Mouse (Mus musculus) thymus, postnatal 4 days (tissue): ENCODE measurements around the gene Abca4.
A peak's percentile ranks its signal among the peaks of the same experiment; 100 is the strongest.
"Not testable (repeated sequence)": the region's sequence is repeated elsewhere in the genome, so short reads cannot be mapped to it uniquely, and the experiment has no call there.

Source experiments
- DNase-seq: peaks from one replicate; pipeline ENCODE4 v3.0.0; 2021

The Abca4 gene

GRCm38 (mm10) chr3:122058439-122059198 is 14.4 kb downstream of the Abca4 start:
- DNase-seq: no peak

- no peak for DNase-seq
These were observed 18.3 kb downstream of the Abca4 start for GRCm38 (mm10) chr3:122062586-122062985.

DNA sequence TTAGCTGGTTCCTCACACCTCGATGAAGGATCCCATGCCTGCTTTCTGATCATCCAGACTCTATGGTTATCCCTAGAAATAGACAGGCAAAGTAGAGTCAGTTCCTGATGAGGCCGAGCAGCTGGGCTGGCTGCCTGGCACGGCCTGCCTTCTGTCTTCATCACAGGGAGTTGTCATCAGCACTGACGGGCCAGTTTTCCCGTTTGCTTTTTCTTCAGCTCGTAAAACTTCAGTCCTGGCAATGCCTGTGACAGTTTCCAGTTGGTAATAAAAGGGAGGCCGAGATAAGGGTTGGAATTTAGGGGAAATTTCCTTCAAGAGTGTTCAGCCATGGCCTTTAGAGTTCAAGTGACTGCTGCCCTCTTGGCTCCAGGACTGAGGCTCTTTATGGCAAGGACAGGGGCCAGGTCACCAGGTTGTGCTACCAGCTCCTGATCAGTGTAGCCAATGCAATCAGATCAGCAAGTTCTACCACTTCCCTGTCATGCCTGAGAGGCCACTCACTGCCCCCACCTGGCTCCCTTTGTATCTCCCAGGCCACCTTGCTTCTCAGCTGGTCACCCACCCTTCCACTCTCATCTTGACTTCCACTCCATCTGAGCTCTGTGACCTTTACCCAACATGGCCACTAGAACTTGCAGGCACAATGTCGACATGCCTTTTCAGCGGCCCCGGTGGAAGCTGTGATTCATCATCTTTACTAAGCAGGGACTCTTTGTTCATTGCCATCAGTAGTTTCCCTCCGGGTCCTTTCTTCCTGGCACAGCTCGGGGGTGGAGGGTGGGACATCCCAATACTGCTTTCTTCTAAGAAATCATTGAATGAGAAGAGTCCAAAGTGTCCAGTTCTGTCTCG is 20.5 kb downstream of the Abca4 start:
- no peak for DNase-seq

- no peak for DNase-seq
These were observed 27.5 kb downstream of the Abca4 start for GRCm38 (mm10) chr3:122071769-122072168.

- DNase-seq: no peak
These were observed 28.7 kb downstream of the Abca4 start for GRCm38 (mm10) chr3:122072646-122073571.

DNA sequence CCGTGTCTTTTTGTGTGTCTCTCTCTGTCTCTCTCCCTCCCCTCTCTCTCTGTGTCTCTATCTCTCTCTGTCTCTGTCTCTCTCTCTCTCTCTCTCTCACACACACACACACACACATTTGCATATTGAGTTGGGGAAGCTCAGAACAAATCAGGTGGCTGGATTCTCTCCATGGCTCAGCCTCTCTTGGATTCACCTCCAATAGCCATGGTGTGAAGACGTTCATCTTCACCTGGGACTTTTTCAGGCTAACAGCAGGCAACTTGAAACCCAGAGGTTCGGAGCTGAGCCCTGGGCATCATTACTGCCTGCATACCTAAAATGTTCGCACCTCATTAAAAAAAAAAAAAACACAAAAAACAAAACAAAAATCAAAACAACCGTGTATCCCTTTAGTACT is 29.4 kb downstream of the Abca4 start:
- no peak for DNase-seq

DNA sequence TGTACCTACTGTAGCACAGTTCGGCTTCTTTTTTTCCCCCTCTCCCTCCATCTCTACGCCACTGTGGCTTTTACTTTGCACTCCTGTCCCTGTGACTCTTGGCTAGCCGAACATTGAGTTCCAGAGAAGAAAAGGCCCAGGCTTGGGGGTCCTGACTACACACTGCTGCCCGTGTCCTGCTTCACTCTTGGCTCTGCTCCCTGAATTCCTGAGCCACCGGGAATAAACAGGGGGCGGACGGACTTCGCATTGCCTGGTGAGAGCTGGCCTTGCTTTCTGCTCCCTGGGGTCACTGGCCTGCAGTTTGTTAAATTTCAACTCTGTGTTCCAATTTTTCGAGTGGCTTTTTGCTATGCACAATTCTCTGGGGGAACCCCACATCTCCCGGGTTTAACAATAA is 30.1 kb downstream of the Abca4 start:
- no peak for DNase-seq

DNA sequence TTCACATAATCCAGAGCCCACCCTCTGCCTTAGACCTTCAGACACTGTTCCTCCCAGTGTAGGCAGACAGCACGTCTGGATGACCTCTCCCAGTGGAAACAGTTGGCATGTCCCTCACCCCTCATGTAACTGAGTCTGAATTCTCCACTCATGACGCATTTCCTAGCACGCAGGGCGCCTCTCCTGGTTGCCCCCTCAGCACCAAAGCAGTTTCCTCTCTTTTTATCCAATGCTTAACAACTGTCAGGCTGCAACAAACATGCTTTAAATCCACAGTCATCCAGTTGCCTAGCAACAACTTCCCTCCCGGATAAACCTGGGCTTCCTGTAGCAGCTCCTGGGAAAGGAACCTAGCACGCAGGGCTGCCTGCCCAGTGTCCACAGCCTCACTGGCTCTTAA is 33.9 kb downstream of the Abca4 start:
- DNase-seq: no peak

GRCm38 (mm10) chr3:122079172-122079571 is 34.9 kb downstream of the Abca4 start:
- DNase-seq: no peak

- DNase-seq: not testable (repeated sequence)
These were observed 37.4 kb downstream of the Abca4 start for GRCm38 (mm10) chr3:122081634-122082033.

DNA sequence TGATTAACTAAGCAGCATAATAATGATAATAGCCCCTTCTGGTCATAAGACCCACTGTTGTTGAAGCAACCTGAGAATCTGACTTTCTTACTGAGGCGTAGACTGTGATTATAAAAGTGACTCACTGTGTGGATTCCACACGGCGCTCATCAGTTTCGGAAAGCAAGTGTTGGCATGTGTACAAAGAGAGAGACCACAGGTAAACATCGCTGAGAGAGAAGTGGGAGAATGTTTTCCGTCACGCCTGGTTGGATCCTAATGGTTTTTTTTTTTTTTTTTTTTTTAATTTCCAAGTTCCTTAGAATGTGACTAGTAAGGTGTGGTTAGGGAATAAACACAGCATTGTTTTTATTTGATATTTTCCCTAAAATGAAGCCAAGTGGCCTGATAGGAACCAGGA is 38.1 kb downstream of the Abca4 start:
- DNase-seq: no peak

GRCm38 (mm10) chr3:122085157-122085989 is 41.1 kb downstream of the Abca4 start:
- no peak for DNase-seq

GRCm38 (mm10) chr3:122088054-122088681 is 43.9 kb downstream of the Abca4 start:
- DNase-seq: no peak

GRCm38 (mm10) chr3:122090338-122090737 is 46.1 kb downstream of the Abca4 start:
- no peak for DNase-seq

- DNase-seq: no peak
These were observed 55.5 kb downstream of the Abca4 start for GRCm38 (mm10) chr3:122099713-122100112.

GRCm38 (mm10) chr3:122102091-122102490 is 57.8 kb downstream of the Abca4 start:
- DNase-seq: no peak

DNA sequence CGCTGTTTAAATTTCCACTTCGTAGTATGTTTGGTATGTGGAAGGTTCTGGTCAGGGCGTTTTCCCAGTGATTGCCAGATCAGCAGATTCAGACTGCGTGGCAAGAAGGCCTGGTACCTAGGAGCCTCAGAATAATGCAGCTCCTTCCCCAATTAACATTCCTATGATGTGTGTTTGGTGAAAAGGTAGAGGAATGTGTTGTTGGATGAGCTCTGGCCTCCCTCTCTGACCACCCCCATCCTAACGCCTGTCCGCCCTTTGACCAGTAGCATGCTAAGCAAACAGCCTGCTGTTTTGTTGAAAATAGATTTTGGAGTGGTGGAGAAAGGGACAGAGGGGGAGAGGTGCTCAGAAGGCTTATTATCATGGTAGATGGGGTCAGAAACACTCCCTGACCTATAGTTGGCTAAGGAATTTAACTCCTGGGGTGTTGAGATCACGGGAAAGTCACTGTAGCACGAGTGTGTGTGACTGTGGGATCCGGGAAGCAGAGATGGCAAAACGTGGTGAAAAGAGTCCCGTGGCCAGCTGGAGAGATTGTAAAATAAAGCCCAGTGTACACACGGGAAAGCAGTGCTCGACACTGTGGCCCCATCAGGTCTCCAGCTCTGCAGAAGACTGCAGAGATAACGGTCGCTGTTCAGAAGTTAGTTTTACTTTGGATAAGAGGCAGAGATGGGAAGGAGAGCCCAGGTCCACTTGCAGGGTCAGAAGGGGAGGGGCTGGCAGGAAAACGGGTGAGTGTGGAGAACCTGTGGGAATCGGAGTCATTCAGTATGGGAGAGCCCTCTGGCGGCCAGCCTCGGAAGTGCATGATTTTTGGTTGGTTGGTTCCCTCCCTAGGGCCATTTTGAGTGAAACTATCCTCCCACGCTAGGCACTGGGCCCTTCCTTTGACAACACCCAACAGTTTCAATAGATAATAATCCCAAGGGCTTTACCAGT is 59.9 kb downstream of the Abca4 start:
- peak; percentile 83 for DNase-seq

DNA sequence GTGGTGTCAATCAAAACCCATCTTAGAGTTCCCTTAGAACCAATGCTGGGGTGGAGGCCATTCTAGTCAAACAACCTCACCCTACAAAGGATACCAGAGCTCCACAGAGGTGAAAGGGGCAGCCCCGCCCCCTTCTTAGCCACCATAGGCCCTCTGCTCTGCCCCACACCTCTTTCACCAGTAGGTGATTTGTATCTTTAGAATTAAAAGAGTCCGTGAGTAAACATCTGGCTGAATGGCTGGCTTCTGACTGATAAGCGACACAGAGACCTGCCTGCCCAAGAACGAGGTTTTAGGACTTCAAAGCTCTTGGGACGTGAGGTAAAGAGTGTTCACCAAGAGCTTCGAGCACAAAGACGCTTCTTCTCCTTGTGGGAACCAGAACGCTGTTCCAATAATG is 62.7 kb downstream of the Abca4 start:
- DNase-seq: no peak

GRCm38 (mm10) chr3:122107643-122108194 is 63.5 kb downstream of the Abca4 start:
- no peak for DNase-seq

DNA sequence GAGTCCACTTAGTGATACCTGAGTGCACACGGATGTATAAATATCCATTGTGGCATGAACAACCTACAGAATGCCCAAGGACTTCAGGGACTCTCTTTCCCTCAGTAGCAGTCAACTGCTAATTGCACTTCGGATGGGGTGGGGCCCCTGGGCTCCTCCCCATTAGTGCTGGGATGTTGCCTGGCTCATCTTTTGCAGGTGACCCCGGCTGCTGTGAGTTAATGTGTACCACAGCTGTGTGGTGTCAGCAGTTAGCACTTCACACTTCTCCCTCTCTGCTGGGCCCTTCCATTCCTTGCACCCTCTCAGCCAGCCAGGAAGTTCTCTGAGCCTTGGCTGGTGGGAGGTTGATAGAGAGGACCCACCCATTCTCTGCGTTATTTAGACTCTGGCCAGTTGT is 65.2 kb downstream of the Abca4 start:
- DNase-seq: no peak
